Mouse (Mus musculus) embryonic facial prominence, embryonic 14.5 days (tissue): ENCODE data around the gene Ints11. TPM values are rescaled to one million over a fixed set of nuclear protein-coding genes. Genes with fewer than 3 reads are reported as not detected.

ENCODE experiments used
- ATAC-seq: fragments of 200-750 bp; cut with Nextera tagmentation; 2 replicates; pipeline ENCODE4 v1.8.0; 2017; ENCODE audit warnings: low read depth, moderate number of reproducible peaks, moderate TSS enrichment
- DNase-seq: peaks from one replicate; pipeline ENCODE4 v3.0.0-alpha.2; 2015; ENCODE audit warnings: low spot score
- H3K27ac ChIP-seq: fragments of 300-500 bp; sonication (generic); replicated peaks from 2 replicates; pipeline ENCODE4 v1.5.1; 2014; ENCODE audit warnings: low read depth, mild to moderate bottlenecking, low read length, moderate library complexity
- H3K27me3 ChIP-seq: fragments of 300-500 bp; sonication (generic); replicated peaks from 2 replicates; pipeline ENCODE4 v1.6.1; 2014; ENCODE audit warnings: low read length; ENCODE audit not compliant: control insufficient read depth, insufficient read depth
- H3K36me3 ChIP-seq: fragments of 300-500 bp; sonication (generic); 2 replicates; pipeline ENCODE4 v1.6.1; 2014; ENCODE audit warnings: low read length, mixed read lengths; ENCODE audit not compliant: control insufficient read depth, insufficient read depth
- H3K4me1 ChIP-seq: fragments of 300-500 bp; sonication (generic); 2 replicates; pipeline ENCODE4 v1.6.1; 2014; ENCODE audit warnings: antibody characterized with exemption, low read length; ENCODE audit not compliant: control insufficient read depth, insufficient read depth
- H3K4me2 ChIP-seq: fragments of 300-500 bp; sonication (generic); 2 replicates; pipeline ENCODE4 v1.6.1; 2014; ENCODE audit warnings: low read depth, mild to moderate bottlenecking, low read length, moderate library complexity, mixed read lengths
- H3K4me3 ChIP-seq: fragments of 300-500 bp; sonication (generic); 2 replicates; pipeline ENCODE4 v1.5.1; 2014; ENCODE audit warnings: low read depth, mild to moderate bottlenecking, low read length
- H3K9ac ChIP-seq: fragments of 300-500 bp; sonication (generic); 2 replicates; pipeline ENCODE4 v1.6.1; 2014; ENCODE audit warnings: low read depth, mild to moderate bottlenecking, low read length, moderate library complexity, mixed read lengths
- H3K9me3 ChIP-seq: fragments of 300-500 bp; sonication (generic); 2 replicates; pipeline ENCODE4 v1.6.1; 2016; ENCODE audit warnings: low read length; ENCODE audit not compliant: control insufficient read depth
- WGBS: fragments of 180-500 bp; shearing (Covaris S2); extraction: QIAGEN DNeasy Blood & Tissue Kit; methylation state at CpG from one replicate; pipeline ENCODE4 v1.1.7; 2014; 5-methylcytosine and 5-hydroxymethylcytosine counted together
- polyA plus RNA-seq: library from polyadenylated mRNA; unstranded; fragments of >200 nt; fragmentation: Nextera tagmentation; extraction: Ambion mirVana; gene quantifications from 2 replicates; pipeline ENCODE4 v1.2.1, GENCODE M21; 2014

Gene Ints11
- polyA plus RNA-seq, 1 experiment from 2014 or later, result 53.5 TPM

DNA sequence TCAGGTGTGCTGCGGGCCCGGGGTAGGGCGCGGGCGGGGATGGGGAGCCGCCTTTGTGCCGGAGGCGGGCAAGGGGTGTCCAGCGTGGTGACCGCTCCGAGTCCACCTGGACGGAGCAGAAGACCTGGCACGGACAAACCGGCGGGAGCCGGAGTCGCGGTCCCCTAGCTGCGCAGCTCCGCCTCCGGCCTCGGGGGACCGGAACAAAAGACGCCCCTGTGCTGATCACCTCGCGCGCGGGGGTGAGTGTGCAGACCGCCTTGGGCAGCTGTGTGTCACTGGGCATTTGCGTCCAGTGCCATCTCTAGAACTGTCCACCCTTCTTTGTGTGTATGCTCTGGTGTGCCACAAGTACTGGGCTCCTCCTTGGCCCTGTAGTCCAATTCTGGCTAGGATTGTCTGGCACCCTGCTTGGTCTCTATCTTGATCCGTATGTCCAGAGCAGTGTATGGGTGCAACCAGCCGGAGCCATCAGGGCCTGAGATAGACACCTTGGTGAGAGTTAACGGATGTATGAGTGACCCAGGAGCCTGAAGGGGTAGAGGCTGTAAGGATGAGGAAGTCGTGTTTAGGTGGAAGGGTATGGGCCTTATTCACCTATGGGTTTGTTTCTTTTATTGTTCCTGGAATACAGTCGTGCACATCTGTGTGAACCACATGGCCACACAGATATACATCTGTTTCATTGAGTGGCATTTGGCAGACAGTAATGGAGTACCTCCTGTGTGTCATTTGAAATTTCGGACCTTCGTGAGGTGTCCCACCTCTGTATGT lies 23.3 kb downstream of the Ints11 start:
- H3K27me3 ChIP-seq, result no peaks in the 10 kb centered on the region
- ATAC-seq (peak; percentile 16), DNase-seq (peak; percentile 29)
- peak overlapping the region; percentile 97 for H3K4me2 ChIP-seq
- WGBS, result 5% methylated on average over 36 of the region's 37 CpGs
- peak overlapping the region; percentile 95 for H3K4me3 ChIP-seq
- H3K4me1 ChIP-seq, result peaks cover 32% of the 10 kb centered on the region
- no peaks in the 10 kb centered on the region for H3K9me3 ChIP-seq
- H3K36me3 ChIP-seq, result peaks cover 34% of the 10 kb centered on the region
- peak overlapping the region; percentile 94 for H3K27ac ChIP-seq
- peak overlapping the region; percentile 86 for H3K9ac ChIP-seq

DNA sequence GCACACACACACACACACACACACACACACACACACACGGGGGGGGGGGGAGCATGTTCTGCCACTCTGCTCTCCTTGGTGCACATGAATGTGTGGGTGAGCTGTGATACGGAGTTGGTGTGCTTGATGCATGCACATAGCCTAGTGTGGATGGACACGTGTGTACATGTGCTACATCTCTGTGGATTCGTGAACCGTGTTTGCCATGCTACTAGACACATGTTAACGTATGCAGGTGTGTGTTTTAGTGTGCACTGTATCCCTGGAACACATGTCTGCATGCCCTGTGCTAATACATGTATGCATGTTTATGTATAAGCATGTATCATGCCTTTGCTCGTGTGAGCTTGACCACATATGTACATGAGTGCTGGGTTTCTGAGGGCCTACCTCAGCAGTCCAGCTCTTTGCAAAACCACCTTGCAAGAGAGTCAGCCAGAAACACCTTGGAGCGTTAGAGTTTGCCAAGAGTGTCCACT lies 23.9 kb downstream of the Ints11 start:
- Histone ChIP-seq H3K9ac (peak overlapping the region; percentile 86), H3K4me3 (peak overlapping the region; percentile 95), H3K27me3 (no peaks in the 10 kb centered on the region), H3K27ac (no peak overlapping the region), H3K36me3 (peaks cover 28% of the 10 kb centered on the region), H3K9me3 (no peaks in the 10 kb centered on the region), H3K4me1 (peaks cover 32% of the 10 kb centered on the region), H3K4me2 (peak overlapping the region; percentile 97)
- 76% methylated on average over 7 of the region's 8 CpGs for WGBS
- ATAC-seq (no peak), DNase-seq (no peak)

DNA sequence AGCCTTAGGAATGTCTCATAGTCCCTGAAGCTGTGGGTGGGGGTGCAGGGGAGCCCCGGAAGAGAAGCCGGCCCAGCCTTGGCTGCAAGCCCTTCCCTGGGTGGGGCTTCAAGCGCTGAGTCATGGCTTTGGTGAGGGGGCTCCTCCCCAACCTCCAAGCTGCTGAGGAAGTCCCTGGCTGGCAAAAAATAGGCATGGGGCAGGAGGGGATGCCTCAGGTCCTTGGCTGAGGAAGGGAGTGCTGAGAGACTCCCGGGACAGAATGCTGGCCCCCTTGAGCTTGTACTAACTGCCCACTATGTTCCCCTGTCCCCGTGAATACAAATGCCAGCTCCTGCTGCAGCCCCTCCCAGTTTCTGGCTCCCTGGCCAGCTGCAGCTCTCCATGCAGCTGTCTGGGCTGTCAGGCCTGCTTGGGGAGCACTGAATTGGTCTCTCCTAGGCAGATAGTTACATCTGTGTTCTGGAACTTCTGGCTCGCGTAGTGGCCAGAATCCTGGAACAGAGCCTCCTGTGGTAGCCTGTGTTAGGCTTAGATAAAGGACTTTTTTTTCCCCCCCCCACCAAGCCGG lies 25.1 kb downstream of the Ints11 start:
- H3K36me3 ChIP-seq, result peaks cover 27% of the 10 kb centered on the region
- H3K4me1 ChIP-seq, result peaks cover 32% of the 10 kb centered on the region
- ATAC-seq, result no peak; the same call in 1 of the 2 replicates
- peak overlapping the region; percentile 4 for H3K4me3 ChIP-seq
- no peaks in the 10 kb centered on the region for H3K9me3 ChIP-seq
- no peaks in the 10 kb centered on the region for H3K27me3 ChIP-seq
- H3K27ac ChIP-seq, result peak overlapping the region; percentile 52; the same call in 1 of the 2 replicates
- peak overlapping the region; percentile 21; the same call in 1 of the 2 replicates for H3K9ac ChIP-seq
- 20% methylated on average over 8 of the region's 8 CpGs for WGBS
- peak overlapping the region; percentile 97 for H3K4me2 ChIP-seq
- DNase-seq, result peak; percentile 63

DNA sequence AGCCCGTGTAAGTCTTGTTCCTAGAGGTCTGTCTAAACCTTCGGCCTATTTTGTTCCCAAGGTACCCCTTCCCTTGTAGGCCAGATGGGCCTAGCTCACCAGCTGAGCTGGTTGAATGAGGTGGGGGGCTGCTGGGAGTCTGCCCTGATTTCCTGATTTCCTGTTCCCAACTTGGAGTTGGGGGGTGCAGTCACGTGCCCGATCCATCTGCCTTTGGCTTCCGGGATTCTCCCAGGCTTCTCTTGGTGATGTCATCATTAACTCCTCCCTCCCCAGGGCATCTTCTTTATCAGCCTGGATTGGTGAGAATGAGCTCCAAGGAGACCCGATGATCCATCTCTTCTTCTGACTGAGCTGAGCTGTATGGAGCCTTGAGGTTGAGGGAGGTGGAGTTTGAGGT lies 25.9 kb downstream of the Ints11 start:
- Histone ChIP-seq H3K9ac (no peak overlapping the region; the same call in 1 of the 2 replicates), H3K36me3 (peaks cover 30% of the 10 kb centered on the region), H3K27me3 (no peaks in the 10 kb centered on the region), H3K4me3 (0 out of 2 replicates have a peak overlapping the region, but pooled peaks have one; percentile 14), H3K4me2 (peak overlapping the region; percentile 97), H3K9me3 (no peaks in the 10 kb centered on the region), H3K27ac (0 out of 2 replicates have a peak overlapping the region, but pooled peaks have one; percentile 33), H3K4me1 (peaks cover 32% of the 10 kb centered on the region)
- ATAC-seq (no peak), DNase-seq (peak; percentile 40)
- 43% methylated on average over 6 of the region's 6 CpGs for WGBS

DNA sequence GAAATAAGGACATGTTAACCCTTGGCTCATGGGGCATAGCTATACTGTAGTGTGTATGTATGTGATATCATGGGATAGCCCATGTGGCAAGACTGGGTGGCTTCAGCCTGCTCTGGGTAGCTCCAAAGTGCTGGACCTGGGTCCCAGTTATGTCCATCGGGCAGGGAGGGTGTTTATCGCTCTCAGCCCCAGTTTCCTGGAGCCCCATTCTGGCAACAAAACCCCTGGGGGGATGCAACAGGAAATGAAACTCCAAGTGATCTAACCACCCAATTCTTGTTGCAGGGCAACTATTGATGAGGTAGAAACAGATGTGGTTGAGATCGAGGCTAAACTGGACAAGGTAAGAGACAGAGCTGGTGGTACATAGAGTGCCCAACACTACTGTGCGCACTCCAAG lies 26.5 kb downstream of the Ints11 start:
- Histone ChIP-seq H3K9ac (no peak overlapping the region), H3K4me2 (no peak overlapping the region), H3K9me3 (no peaks in the 10 kb centered on the region), H3K36me3 (peaks cover 35% of the 10 kb centered on the region), H3K27me3 (no peaks in the 10 kb centered on the region), H3K4me1 (peaks cover 26% of the 10 kb centered on the region), H3K27ac (no peak overlapping the region), H3K4me3 (no peak overlapping the region)
- DNase-seq, result no peak
- no peak for ATAC-seq
- WGBS, result 87% methylated on average over 4 of the region's 4 CpGs

- DNase-seq (no peak), ATAC-seq (no peak)
- no peak overlapping the region for H3K9ac ChIP-seq
- H3K27me3 ChIP-seq, result no peaks in the 10 kb centered on the region
- 98% methylated on average over 12 of the region's 12 CpGs for WGBS
- H3K4me3 ChIP-seq, result no peak overlapping the region
- H3K4me2 ChIP-seq, result no peak overlapping the region
- H3K27ac ChIP-seq, result no peak overlapping the region
- no peaks in the 10 kb centered on the region for H3K9me3 ChIP-seq
- peaks cover 42% of the 10 kb centered on the region for H3K36me3 ChIP-seq
- H3K4me1 ChIP-seq, result peaks cover 25% of the 10 kb centered on the region
These were observed 27.1 kb downstream of the Ints11 start for GRCm38 (mm10) chr4:155896461-155896860.

DNA sequence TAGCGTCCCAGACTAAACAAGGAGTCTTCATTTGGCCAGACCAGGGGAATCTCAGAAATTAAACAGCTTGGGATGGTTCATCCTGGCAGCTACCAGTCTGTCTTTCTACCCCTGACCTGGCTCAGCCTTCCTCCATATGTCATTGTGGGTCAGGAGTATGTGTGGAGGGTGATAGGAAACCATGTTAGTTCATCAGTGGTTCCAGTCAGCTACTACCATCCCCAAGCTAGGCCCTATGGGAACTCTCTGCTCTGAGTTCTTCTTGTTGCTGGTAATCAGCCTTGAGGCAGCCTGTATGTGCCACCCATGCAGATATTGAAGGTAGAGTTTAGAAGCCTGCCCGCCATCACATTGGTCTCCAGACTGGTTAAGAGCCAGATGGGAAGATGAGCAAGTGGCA lies 29.0 kb downstream of the Ints11 start:
- Histone ChIP-seq H3K36me3 (peaks cover 60% of the 10 kb centered on the region), H3K4me3 (no peak overlapping the region), H3K4me2 (no peak overlapping the region), H3K9ac (no peak overlapping the region), H3K27me3 (no peaks in the 10 kb centered on the region), H3K9me3 (no peaks in the 10 kb centered on the region), H3K4me1 (peaks cover 21% of the 10 kb centered on the region), H3K27ac (no peak overlapping the region)
- WGBS, result 95% methylated on average over 2 of the region's 2 CpGs
- ATAC-seq (no peak), DNase-seq (no peak)

DNA sequence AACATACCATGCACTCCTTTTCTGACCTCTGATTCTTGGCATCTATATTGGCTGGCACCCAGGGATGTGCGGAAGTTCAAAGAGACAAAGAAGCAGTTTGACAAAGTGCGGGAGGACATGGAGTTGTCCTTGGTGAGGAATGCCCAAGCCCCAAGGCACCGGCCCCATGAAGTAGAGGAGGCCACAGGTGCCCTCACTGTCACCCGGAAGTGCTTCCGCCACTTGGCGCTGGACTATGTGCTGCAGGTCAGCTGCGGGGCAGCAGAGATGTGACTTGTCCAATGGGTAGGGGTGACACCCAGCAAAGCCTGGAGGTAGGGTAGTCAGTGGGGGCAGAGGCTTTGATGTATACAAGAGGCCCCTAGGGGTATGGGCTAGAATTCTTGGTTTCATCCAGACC lies 30.0 kb downstream of the Ints11 start:
- no peaks in the 10 kb centered on the region for H3K27me3 ChIP-seq
- H3K4me2 ChIP-seq, result no peak overlapping the region
- H3K27ac ChIP-seq, result no peak overlapping the region
- ATAC-seq, result no peak
- H3K4me1 ChIP-seq, result peaks cover 11% of the 10 kb centered on the region
- DNase-seq, result no peak
- 91% methylated on average over 7 of the region's 7 CpGs for WGBS
- H3K9ac ChIP-seq, result no peak overlapping the region
- peaks cover 70% of the 10 kb centered on the region for H3K36me3 ChIP-seq
- H3K9me3 ChIP-seq, result no peaks in the 10 kb centered on the region
- H3K4me3 ChIP-seq, result no peak overlapping the region
